Mouse (Mus musculus) kidney, adult 11 months (tissue): ENCODE data around the gene Zfyve16.

Experiments
- DNase-seq: peaks from one replicate; pipeline ENCODE4 v3.0.0; 2022

The Zfyve16 gene

GRCm38 (mm10) chr13:92530721-92531211, at the start of gene Zfyve16:
Gene Zfyve16, minus strand, starts transcription at chr13:92530868.
- DNase-seq: peak; percentile 95

GRCm38 (mm10) chr13:92578210-92578609, 47.5 kb upstream of the Zfyve16 start:
- no peak for DNase-seq

GRCm38 (mm10) chr13:92576688-92577087, 46.0 kb upstream of the Zfyve16 start:
- no peak for DNase-seq

- no peak for DNase-seq
Observed at GRCm38 (mm10) chr13:92576072-92576471, 45.4 kb upstream of the Zfyve16 start, which contains the start of gene Spz1. Gene Spz1, minus strand, starts transcription at chr13:92576172.

GRCm38 (mm10) chr13:92559429-92559828, 28.8 kb upstream of the Zfyve16 start:
- DNase-seq: no peak

GRCm38 (mm10) chr13:92557229-92557628, 26.6 kb upstream of the Zfyve16 start:
- no peak for DNase-seq

GRCm38 (mm10) chr13:92556458-92557126, 25.9 kb upstream of the Zfyve16 start:
- no peak for DNase-seq

- no peak for DNase-seq
Observed at GRCm38 (mm10) chr13:92547093-92547492, 16.4 kb upstream of the Zfyve16 start.

- no peak for DNase-seq
Observed at GRCm38 (mm10) chr13:92540997-92541396, 10.3 kb upstream of the Zfyve16 start.

- DNase-seq: no peak
Observed at GRCm38 (mm10) chr13:92539126-92539525, 8.5 kb upstream of the Zfyve16 start.

GRCm38 (mm10) chr13:92533801-92534200, 3.1 kb upstream of the Zfyve16 start:
- no peak for DNase-seq

GRCm38 (mm10) chr13:92532216-92532615, 1.5 kb upstream of the Zfyve16 start:
- no peak for DNase-seq

GRCm38 (mm10) chr13:92531237-92531636, 569 bp upstream of the Zfyve16 start:
- no peak for DNase-seq

GRCm38 (mm10) chr13:92529828-92530720, 594 bp downstream of the Zfyve16 start:
- DNase-seq: no peak

- no peak for DNase-seq
Observed at GRCm38 (mm10) chr13:92523178-92523813, 7.4 kb downstream of the Zfyve16 start.

- DNase-seq: no peak
Observed at GRCm38 (mm10) chr13:92504871-92505270, 25.8 kb downstream of the Zfyve16 start.

- DNase-seq: peak; percentile 6
Observed at GRCm38 (mm10) chr13:92491923-92492322, 38.7 kb downstream of the Zfyve16 start.

GRCm38 (mm10) chr13:92490817-92491216, 39.9 kb downstream of the Zfyve16 start:
- peak; percentile 42 for DNase-seq

- DNase-seq: peak; percentile 95
Observed at GRCm38 (mm10) chr13:92483852-92484463, 46.7 kb downstream of the Zfyve16 start, which contains the start of gene Fam151b. Gene Fam151b, minus strand, starts transcription at chr13:92484015.

- peak; percentile 59 for DNase-seq
Observed at GRCm38 (mm10) chr13:92483348-92483747, 47.3 kb downstream of the Zfyve16 start.

GRCm38 (mm10) chr13:92470151-92470550, 60.5 kb downstream of the Zfyve16 start:
- peak; percentile 23 for DNase-seq

GRCm38 (mm10) chr13:92469381-92469780, 61.3 kb downstream of the Zfyve16 start:
- DNase-seq: peak; percentile 36

GRCm38 (mm10) chr13:92467891-92468290, 62.8 kb downstream of the Zfyve16 start:
- no peak for DNase-seq
